In the genomic region with DNA sequence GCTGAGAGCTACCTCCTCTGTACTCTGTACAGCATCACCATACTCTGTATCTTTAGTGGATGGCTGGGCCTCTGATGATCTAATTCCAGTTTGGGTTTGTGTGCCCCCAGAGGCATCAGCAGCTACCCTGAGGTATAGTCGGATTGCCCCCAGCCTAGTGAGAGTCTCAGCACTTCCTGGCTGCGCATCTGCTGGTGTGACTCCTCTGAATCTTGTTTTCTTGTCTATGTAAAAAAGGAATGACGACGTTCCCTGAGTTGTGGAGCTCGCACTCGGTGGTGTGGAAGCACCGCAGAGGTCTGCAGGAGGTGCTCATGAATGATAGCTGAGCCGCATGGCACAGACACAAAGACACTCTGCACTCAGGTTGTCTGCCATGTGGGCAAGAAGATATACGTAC, we compare ENCODE assay signal across 18 mouse cellular contexts.
DNase-seq lines count a peak whose midpoint lies in the region; ATAC-seq lines count a peak whose summit lies in the region.
"Had no signal": no experiment of that assay in that cellular context is flagged by ENCODE, and none has a peak within 500 bp of the region (broad histone marks: within the 10 kb centered on the region; RNA-seq: fewer than 3 reads in every experiment).

No protein-coding gene starts in this region.

- H3K36me3 ChIP-seq in hindbrain, embryonic 10.5 days, result no peaks in the 10 kb centered on the region
- H3K36me3 ChIP-seq in hindbrain, embryonic 13.5 days, result no peaks in the 10 kb centered on the region
- H3K36me3 ChIP-seq in neural tube, embryonic 13.5 days, result no peaks in the 10 kb centered on the region
- H3K36me3 ChIP-seq in neural tube, embryonic 14.5 days (ENCODE audit: control insufficient read depth, insufficient read depth, low read length), result no peaks in the 10 kb centered on the region
- H3K36me3 ChIP-seq: hindbrain, embryonic 12.5 days; limb, embryonic 12.5 days; liver, embryonic 12.5 days had no signal

- H3K4me2 ChIP-seq in hindbrain, embryonic 13.5 days, result no peak overlapping the region
- no peak overlapping the region for H3K4me2 ChIP-seq in neural tube, embryonic 13.5 days
- no peak overlapping the region for H3K4me2 ChIP-seq in neural tube, embryonic 14.5 days (ENCODE audit: low read depth, low read length)
- H3K4me2 ChIP-seq: hindbrain, embryonic 12.5 days; limb, embryonic 12.5 days; liver, embryonic 12.5 days had no signal

- 80% methylated on average over 9 of the region's 9 CpGs for WGBS in hindbrain, embryonic 10.5 days
- WGBS in hindbrain, embryonic 13.5 days, result 67% methylated on average over 9 of the region's 9 CpGs
- 59% methylated on average over 9 of the region's 9 CpGs for WGBS in neural tube, embryonic 13.5 days
- WGBS in neural tube, embryonic 14.5 days, result 58% methylated on average over 9 of the region's 9 CpGs

- peaks cover 29% of the 10 kb centered on the region for H3K4me1 ChIP-seq in hindbrain, embryonic 10.5 days (replicated peaks)
- peaks cover 27% of the 10 kb centered on the region for H3K4me1 ChIP-seq in hindbrain, embryonic 13.5 days (replicated peaks)
- H3K4me1 ChIP-seq in neural tube, embryonic 13.5 days (replicated peaks), result peaks cover 29% of the 10 kb centered on the region
- H3K4me1 ChIP-seq in neural tube, embryonic 14.5 days (ENCODE audit: control insufficient read depth, insufficient read depth, low read length), result peaks cover 10% of the 10 kb centered on the region; the same call in 1 of the 2 replicates

- no peaks in the 10 kb centered on the region for H3K27me3 ChIP-seq in hindbrain, embryonic 10.5 days (ENCODE audit: insufficient read depth, poor library complexity, severe bottlenecking)
- no peaks in the 10 kb centered on the region for H3K27me3 ChIP-seq in hindbrain, embryonic 13.5 days
- H3K27me3 ChIP-seq in neural tube, embryonic 13.5 days, result no peaks in the 10 kb centered on the region
- H3K27me3 ChIP-seq in neural tube, embryonic 14.5 days (ENCODE audit: control insufficient read depth, insufficient read depth, low read length), result no peaks in the 10 kb centered on the region
- H3K27me3 ChIP-seq: CH12.LX; hindbrain, embryonic 12.5 days; limb, embryonic 12.5 days; liver, embryonic 12.5 days had no signal

- H3K9ac ChIP-seq in hindbrain, embryonic 13.5 days, result no peak overlapping the region
- no peak overlapping the region for H3K9ac ChIP-seq in neural tube, embryonic 13.5 days
- H3K9ac ChIP-seq in neural tube, embryonic 14.5 days (replicated peaks; ENCODE audit: low read depth, low read length), result no peak overlapping the region
- H3K9ac ChIP-seq: hindbrain, embryonic 12.5 days; limb, embryonic 12.5 days; liver, embryonic 12.5 days had no signal

- no peaks in the 10 kb centered on the region for H3K9me3 ChIP-seq in hindbrain, embryonic 10.5 days
- H3K9me3 ChIP-seq in hindbrain, embryonic 13.5 days, result no peaks in the 10 kb centered on the region
- no peaks in the 10 kb centered on the region for H3K9me3 ChIP-seq in neural tube, embryonic 13.5 days
- no peaks in the 10 kb centered on the region for H3K9me3 ChIP-seq in neural tube, embryonic 14.5 days (ENCODE audit: control insufficient read depth, low read length)
- H3K9me3 ChIP-seq: hindbrain, embryonic 12.5 days; limb, embryonic 12.5 days; liver, embryonic 12.5 days had no signal

- peak overlapping the region; percentile 56 for H3K27ac ChIP-seq in hindbrain, embryonic 10.5 days
- H3K27ac ChIP-seq in hindbrain, embryonic 13.5 days, result no peak overlapping the region
- 0 out of 2 replicates have a peak overlapping the region, but pooled peaks have one; percentile 18 for H3K27ac ChIP-seq in neural tube, embryonic 13.5 days (replicated peaks)
- 0 out of 2 replicates have a peak overlapping the region, but pooled peaks have one; percentile 28 for H3K27ac ChIP-seq in neural tube, embryonic 14.5 days (ENCODE audit: low read depth, low read length)
- H3K27ac ChIP-seq: limb, embryonic 12.5 days; liver, embryonic 12.5 days had no signal

- H3K4me3 ChIP-seq in hindbrain, embryonic 10.5 days, result no peak overlapping the region
- no peak overlapping the region for H3K4me3 ChIP-seq in hindbrain, embryonic 13.5 days
- no peak overlapping the region for H3K4me3 ChIP-seq in neural tube, embryonic 13.5 days
- no peak overlapping the region for H3K4me3 ChIP-seq in neural tube, embryonic 14.5 days (ENCODE audit: low read depth, low read length)
- H3K4me3 ChIP-seq: hindbrain, embryonic 12.5 days; limb, embryonic 12.5 days; liver, embryonic 12.5 days had no signal

- DNase-seq in embryo, embryonic 9.5 days (ENCODE audit: extremely low spot score), result peak; percentile 4
- no peak for DNase-seq in embryo, embryonic 10.5 days (ENCODE audit: low spot score)
- DNase-seq in hindbrain, embryonic 10.5 days (ENCODE audit: low spot score), result no peak
- DNase-seq in neural tube, embryonic 10.5 days (ENCODE audit: extremely low spot score, low spot score), result no peak
- no peak for DNase-seq in kidney, postnatal 36 days
- DNase-seq: adrenal gland, postnatal 36 days; cerebellum, adult 18-20 months; cerebellum, postnatal 25 days; lung, adult 2 months; right cerebral cortex, adult 18-20 months had no signal

- ATAC-seq in hindbrain, embryonic 13.5 days (ENCODE audit: low FRiP score), result no peak; the same call in 1 of the 2 replicates
- ATAC-seq in neural tube, embryonic 13.5 days (ENCODE audit: low read depth), result peak; percentile 38; the same call in 1 of the 2 replicates
- ATAC-seq in neural tube, embryonic 14.5 days (ENCODE audit: low read depth), result no peak
- ATAC-seq: forebrain, embryonic 14.5 days; liver, embryonic 12.5 days had no signal
